Mouse (Mus musculus) CD4-positive, CD25-positive, alpha-beta regulatory T cell, adult 2 months (primary cell): Measurements from ENCODE around the gene Pkdcc.

ENCODE experiments used
- DNase-seq: peaks from one replicate; pipeline ENCODE4 v3.0.0-alpha.2; 2012; ENCODE audit warnings: low read depth, low spot score

Pkdcc gene

GRCm38 (mm10) chr17:83245460-83245859 is 30.4 kb downstream of the Pkdcc start:
- DNase-seq, result no peak

DNA sequence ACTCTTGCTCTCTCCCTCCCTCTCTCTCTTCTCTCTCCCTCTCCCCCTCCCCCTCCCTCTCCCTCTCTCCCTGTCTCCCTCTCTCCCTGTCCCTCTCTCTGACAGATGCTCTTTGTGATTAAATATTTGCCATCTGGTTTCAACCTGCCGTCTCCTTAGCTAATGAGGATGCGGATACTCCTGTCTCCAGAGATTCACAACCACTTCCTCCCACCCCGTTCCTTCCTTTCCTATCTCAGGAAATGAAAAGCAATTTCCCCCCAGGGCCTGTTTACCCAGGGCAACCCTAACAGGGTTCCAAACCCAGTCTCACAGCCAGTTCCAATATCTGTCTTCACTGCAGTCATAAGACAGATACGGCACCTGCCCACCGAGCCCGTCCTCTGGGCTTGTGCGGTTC is 31.0 kb downstream of the Pkdcc start:
- no peak for DNase-seq

DNA sequence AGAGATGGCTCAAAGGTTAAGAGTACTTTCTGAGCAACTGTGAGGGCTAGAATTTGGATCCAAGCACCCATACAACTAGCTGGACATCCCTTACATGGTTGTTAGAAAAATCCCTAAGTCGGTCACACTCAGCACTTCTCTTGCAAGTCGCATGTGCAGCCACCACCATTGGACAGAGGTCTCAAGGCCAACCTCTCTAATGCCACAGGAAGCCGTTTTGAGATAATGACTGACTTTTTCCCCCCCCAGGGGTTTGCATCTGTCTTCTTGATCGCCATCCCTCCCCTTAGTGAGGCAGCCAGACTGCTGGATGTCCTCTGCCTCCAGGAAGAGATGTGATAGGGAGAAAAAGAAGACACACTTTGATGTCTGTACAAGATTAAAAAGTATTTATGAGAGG is 32.1 kb downstream of the Pkdcc start:
- no peak for DNase-seq

- DNase-seq, result no peak
These were observed 33.4 kb downstream of the Pkdcc start for GRCm38 (mm10) chr17:83248467-83248866.

- DNase-seq, result no peak
These were observed 35.9 kb downstream of the Pkdcc start for GRCm38 (mm10) chr17:83250903-83251526.

GRCm38 (mm10) chr17:83253051-83253649 is 38.1 kb downstream of the Pkdcc start:
- peak; percentile 76 for DNase-seq

- DNase-seq, result peak; percentile 93
These were observed 52.4 kb downstream of the Pkdcc start for GRCm38 (mm10) chr17:83267202-83268128.

DNA sequence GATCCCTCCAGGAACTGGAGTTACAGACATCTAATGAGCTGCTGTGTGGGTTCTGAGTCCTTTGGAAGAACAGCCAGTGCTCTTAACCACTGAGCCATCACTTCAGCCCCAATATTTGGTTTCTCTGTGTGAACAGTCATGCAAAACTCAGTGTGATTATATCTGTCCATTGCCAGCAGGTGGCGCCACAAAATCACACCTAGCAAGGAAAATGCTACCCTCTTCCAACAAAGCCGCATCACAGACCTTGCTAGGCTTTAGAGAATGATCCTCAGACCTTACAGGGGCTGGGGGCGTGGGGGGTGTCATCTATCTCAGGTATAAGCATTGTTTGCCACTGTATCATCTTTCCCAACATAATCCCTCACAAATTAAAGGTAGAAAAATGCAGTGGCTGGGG is 56.4 kb downstream of the Pkdcc start:
- DNase-seq, result peak; percentile 92

DNA sequence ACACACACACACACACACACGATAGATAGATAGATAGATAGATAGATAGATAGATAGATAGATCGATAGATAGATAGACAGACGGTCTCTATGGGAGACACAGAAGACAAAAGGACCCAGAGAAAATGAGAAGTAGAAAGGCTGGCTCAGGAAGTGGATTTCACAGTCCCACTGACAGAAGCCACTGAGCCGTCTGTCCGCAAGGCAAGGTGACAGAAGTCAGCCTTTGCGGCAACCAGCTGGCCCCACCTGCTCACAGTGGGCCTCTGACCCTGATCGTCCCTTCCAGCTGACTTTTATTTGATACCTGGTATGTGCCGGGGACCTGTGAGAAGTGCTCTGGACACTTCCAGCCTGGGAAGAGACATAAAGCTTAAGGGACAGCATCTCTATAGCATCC is 57.5 kb downstream of the Pkdcc start:
- no peak for DNase-seq

- no peak for DNase-seq
These were observed 58.5 kb downstream of the Pkdcc start for GRCm38 (mm10) chr17:83273636-83274035.

- no peak for DNase-seq
These were observed 59.0 kb downstream of the Pkdcc start for GRCm38 (mm10) chr17:83274101-83274500.
